Mouse (Mus musculus) forebrain, embryonic 11.5 days (tissue): ENCODE measurements around the gene Ppp1r13b. TPM values are rescaled to one million over a fixed set of nuclear protein-coding genes. Genes with fewer than 3 reads are reported as not detected.

Experiments
- ATAC-seq: fragments of 200-750 bp; cut with Nextera tagmentation; replicated peaks from 2 replicates; pipeline ENCODE4 v1.8.0; 2017; ENCODE audit warnings: moderate TSS enrichment; ENCODE audit not compliant: low FRiP score
- DNase-seq: peaks from one replicate; pipeline ENCODE4 v3.0.0-alpha.2; 2017; ENCODE audit warnings: low spot score
- H3K27ac ChIP-seq: fragments of 300-500 bp; sonication (generic); 2 replicates; pipeline ENCODE4 v1.5.1; 2014; ENCODE audit warnings: low read depth, low read length
- H3K27me3 ChIP-seq: fragments of 300-500 bp; sonication (generic); 2 replicates; pipeline ENCODE4 v1.6.1; 2014; ENCODE audit warnings: mild to moderate bottlenecking, low read length, mixed read lengths; ENCODE audit not compliant: control insufficient read depth, insufficient read depth
- H3K36me3 ChIP-seq: fragments of 300-500 bp; sonication (generic); 2 replicates; pipeline ENCODE4 v1.6.1; 2014; ENCODE audit warnings: mild to moderate bottlenecking, low read length, moderate library complexity, mixed read lengths; ENCODE audit not compliant: control insufficient read depth, insufficient read depth
- H3K4me1 ChIP-seq: fragments of 300-500 bp; sonication (generic); replicated peaks from 2 replicates; pipeline ENCODE4 v1.6.1; 2014; ENCODE audit warnings: low read length, mixed read lengths; ENCODE audit not compliant: control insufficient read depth, insufficient read depth
- H3K4me2 ChIP-seq: fragments of 300-500 bp; sonication (generic); 2 replicates; pipeline ENCODE4 v1.6.1; 2014; ENCODE audit warnings: low read depth, mild to moderate bottlenecking, low read length, moderate library complexity, mixed read lengths; ENCODE audit not compliant: severe bottlenecking
- H3K4me3 ChIP-seq: fragments of 300-500 bp; sonication (generic); 2 replicates; pipeline ENCODE4 v1.5.1; 2014; ENCODE audit warnings: low read depth, low read length
- H3K9ac ChIP-seq: fragments of 300-500 bp; sonication (generic); 2 replicates; pipeline ENCODE4 v1.6.1; 2014; ENCODE audit warnings: low read length
- H3K9me3 ChIP-seq: fragments of 300-500 bp; sonication (generic); 2 replicates; pipeline ENCODE4 v1.6.1; 2016; ENCODE audit warnings: low read length, mixed read lengths; ENCODE audit not compliant: control insufficient read depth
- WGBS: fragments of 180-500 bp; shearing (Covaris S2); extraction: QIAGEN DNeasy Blood & Tissue Kit; methylation state at CpG from one replicate; pipeline ENCODE4 v1.1.7; 2014; 5-methylcytosine and 5-hydroxymethylcytosine counted together
- polyA plus RNA-seq: library from polyadenylated mRNA; unstranded; fragments of >200 nt; fragmentation: Nextera tagmentation; extraction: Ambion mirVana; gene quantifications from 2 replicates; pipeline ENCODE4 v1.2.1, GENCODE M21; 2014

The Ppp1r13b gene
- polyA plus RNA-seq, 1 experiment from 2014 or later, result 6.3 TPM

DNA sequence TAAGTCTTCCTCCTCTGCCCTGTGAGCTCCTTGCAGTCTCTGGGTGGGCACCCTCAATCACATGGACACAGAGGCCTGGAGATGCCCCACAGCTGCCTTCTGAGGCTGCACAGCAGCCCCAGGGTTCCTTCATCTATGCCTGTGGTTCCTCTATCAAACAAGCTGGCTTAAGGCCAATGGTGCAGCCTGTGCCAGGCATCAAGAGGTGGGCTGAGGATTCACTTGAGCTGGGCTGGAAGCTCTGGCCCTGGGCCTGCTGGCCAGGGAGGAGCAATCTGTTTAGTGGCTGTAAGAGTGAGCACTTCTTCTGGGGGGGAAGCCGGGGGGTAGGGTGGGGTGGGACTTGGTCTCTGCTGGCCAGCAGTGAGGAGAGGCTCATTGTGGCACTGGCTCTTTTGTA is 19.4 kb upstream of the Ppp1r13b start:
- no peaks in the 10 kb centered on the region for H3K27me3 ChIP-seq
- WGBS, result 92% methylated on average over 1 of the region's 1 CpGs
- H3K27ac ChIP-seq, result no peak overlapping the region
- H3K9me3 ChIP-seq, result no peaks in the 10 kb centered on the region
- H3K4me2 ChIP-seq, result no peak overlapping the region
- no peak overlapping the region for H3K4me3 ChIP-seq
- H3K9ac ChIP-seq, result no peak overlapping the region
- no peak for ATAC-seq
- H3K4me1 ChIP-seq, result no peaks in the 10 kb centered on the region
- H3K36me3 ChIP-seq, result no peaks in the 10 kb centered on the region
- DNase-seq, result no peak

DNA sequence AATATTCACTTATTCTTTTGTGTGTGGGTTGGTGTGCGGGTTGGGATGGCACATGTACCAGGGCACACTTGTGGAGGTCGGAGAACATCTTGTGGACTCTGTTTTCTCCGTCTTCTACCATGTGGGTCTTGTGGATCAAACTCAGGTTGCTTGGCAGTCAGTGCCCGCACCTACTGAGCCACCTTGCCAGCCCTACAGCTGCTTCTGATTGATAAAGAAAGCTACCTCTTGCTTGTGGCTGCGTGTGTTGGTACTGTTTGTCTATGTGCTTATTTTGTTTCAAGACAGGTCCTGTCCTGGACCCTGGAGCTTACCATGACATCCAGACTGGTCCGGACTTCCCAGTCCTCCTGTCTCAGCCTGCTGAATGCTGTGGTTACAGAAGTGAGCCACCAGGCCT is 15.2 kb upstream of the Ppp1r13b start:
- no peaks in the 10 kb centered on the region for H3K27me3 ChIP-seq
- no peak for DNase-seq

DNA sequence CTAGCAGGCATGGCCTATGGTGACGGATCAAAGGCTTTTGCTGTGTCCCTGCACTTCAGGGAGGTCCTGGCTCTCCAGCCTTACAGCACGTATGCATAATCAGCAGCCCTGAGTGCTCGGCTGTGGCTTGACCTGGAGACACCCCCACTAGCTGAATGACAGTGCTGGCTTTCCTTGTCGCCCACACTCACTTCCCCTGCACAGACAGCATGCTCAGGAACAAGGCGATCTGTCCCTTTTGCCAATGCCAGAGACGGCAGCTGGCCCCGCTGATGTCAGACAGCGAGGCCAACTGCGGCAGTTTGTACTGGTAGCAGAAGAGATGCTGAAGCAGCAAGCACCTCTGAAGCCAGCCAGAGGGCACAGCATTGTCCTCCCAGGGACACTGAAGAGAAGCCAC is 12.1 kb upstream of the Ppp1r13b start:
- no peak overlapping the region for H3K4me3 ChIP-seq
- no peaks in the 10 kb centered on the region for H3K36me3 ChIP-seq
- ATAC-seq, result no peak
- DNase-seq, result no peak
- no peak overlapping the region for H3K9ac ChIP-seq
- H3K4me2 ChIP-seq, result no peak overlapping the region
- no peaks in the 10 kb centered on the region for H3K4me1 ChIP-seq
- H3K27me3 ChIP-seq, result no peaks in the 10 kb centered on the region
- no peak overlapping the region for H3K27ac ChIP-seq
- 71% methylated on average over 9 of the region's 9 CpGs for WGBS
- no peaks in the 10 kb centered on the region for H3K9me3 ChIP-seq

More for the DNA sequence above, 15.2 kb upstream of the Ppp1r13b start:
- no peak for ATAC-seq
- Histone ChIP-seq H3K27ac (no peak overlapping the region), H3K9me3 (no peaks in the 10 kb centered on the region), H3K9ac (no peak overlapping the region), H3K36me3 (no peaks in the 10 kb centered on the region), H3K4me1 (no peaks in the 10 kb centered on the region), H3K4me2 (no peak overlapping the region), H3K4me3 (no peak overlapping the region)
- WGBS, result 85% methylated on average over 6 of the region's 6 CpGs

DNA sequence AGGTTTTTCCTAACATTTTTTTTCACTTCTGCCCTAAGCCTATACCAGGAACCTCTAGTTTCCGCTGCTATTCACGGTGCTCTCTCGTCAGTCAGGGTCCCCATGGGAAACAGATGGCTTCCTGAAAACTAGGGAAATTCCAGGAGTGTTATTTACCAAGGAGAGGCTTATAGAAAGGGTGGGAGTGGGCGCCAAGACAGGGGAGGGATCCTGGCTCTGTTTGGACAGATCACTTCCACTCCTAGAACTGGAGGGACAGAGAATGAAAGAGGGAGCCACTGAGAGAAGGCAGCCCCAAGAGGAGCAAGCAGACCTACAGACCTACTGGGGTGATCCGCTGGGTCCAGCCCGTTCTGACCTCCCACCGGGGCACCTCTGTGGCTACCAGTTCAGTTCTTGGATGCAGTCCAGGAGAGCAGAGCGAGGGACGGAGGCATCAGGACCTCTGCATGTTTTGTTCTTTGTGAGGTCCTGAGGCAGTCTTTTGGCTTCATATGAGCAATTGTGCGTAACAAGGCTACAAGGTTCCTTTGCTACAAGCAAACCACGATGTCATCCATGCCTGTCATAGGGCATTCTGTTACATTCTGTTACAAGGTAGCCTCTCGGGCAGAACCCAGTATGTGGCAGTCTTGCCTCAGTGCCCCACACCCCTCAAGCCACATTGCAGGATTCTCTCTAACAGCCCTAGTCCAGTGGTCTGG is 8.8 kb upstream of the Ppp1r13b start:
- Histone ChIP-seq H3K27me3 (no peaks in the 10 kb centered on the region), H3K9ac (no peak overlapping the region), H3K36me3 (no peaks in the 10 kb centered on the region), H3K27ac (no peak overlapping the region), H3K4me2 (no peak overlapping the region), H3K4me3 (no peak overlapping the region), H3K4me1 (no peaks in the 10 kb centered on the region), H3K9me3 (no peaks in the 10 kb centered on the region)
- DNase-seq (no peak), ATAC-seq (no peak)
- 71% methylated on average over 12 of the region's 12 CpGs for WGBS

DNA sequence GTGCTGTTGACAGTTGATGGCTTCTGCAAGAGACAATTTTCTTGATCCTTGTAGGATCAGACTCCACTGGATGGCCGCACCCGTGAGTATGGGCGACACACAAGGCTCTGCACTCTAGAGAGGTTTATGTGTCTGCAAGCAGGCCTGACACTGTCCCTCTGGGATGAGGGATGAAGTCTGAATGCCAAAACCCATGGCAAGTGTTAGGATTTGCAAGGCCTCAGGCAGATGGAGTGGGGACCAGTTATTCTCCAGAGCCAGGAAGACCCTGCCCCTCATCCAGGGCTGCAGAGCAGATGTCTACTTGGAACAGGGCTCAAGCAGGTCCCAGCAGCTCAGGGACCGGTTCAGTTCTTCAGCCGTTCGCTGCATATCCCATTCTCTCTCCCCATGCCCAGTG is 7.9 kb upstream of the Ppp1r13b start:
- Histone ChIP-seq H3K4me1 (no peaks in the 10 kb centered on the region), H3K36me3 (no peaks in the 10 kb centered on the region), H3K4me2 (no peak overlapping the region), H3K9ac (no peak overlapping the region), H3K27ac (no peak overlapping the region), H3K4me3 (no peak overlapping the region), H3K27me3 (no peaks in the 10 kb centered on the region), H3K9me3 (no peaks in the 10 kb centered on the region)
- WGBS, result 89% methylated on average over 6 of the region's 6 CpGs
- DNase-seq, result no peak
- ATAC-seq, result no peak

DNA sequence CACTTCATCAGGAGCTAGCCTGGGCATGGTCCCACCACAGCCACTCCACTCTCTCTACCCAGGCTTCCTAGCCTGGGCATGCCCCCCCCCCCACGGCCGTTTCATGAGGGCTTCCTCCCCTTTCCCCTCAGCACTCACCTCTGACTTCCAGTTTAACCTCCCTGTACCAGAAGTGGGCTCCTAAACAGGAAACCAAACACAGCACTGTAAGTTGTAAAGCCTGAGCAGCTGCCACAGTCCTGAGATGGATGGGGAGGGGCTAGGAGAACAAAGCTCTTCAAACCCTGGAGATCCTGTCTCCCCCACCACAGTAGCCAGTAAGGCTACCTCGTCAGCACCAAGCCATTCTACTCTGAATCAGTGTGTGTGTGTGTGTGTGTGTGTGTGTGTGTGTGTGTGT is 6.1 kb upstream of the Ppp1r13b start:
- 37% methylated on average over 3 of the region's 3 CpGs for WGBS
- no peak overlapping the region for H3K4me3 ChIP-seq
- no peak for ATAC-seq
- H3K4me1 ChIP-seq, result no peaks in the 10 kb centered on the region
- H3K27me3 ChIP-seq, result peaks cover 7% of the 10 kb centered on the region
- H3K4me2 ChIP-seq, result no peak overlapping the region
- no peaks in the 10 kb centered on the region for H3K36me3 ChIP-seq
- no peak for DNase-seq
- H3K9ac ChIP-seq, result no peak overlapping the region
- no peak overlapping the region for H3K27ac ChIP-seq
- H3K9me3 ChIP-seq, result no peaks in the 10 kb centered on the region

DNA sequence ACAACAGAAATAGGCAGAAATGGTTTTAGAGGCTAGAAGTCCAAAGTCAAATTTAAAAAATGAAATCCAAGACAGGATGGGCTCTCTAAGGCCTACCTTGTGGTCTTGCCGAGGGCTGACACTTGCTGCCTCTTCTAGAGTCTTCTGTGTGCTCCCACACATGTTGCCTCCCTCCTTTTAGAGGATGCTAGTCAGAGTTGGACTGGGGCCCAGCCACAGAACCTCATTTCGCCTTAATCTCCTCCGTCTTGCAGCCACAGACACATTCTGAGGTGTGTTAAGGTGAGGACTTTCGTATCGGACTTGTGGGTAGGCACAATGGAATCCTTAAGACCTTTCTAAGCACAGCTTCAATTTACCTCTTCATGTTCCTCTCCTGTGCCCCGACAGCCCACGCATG is 4.9 kb upstream of the Ppp1r13b start:
- Histone ChIP-seq H3K9me3 (no peaks in the 10 kb centered on the region), H3K9ac (no peak overlapping the region), H3K27me3 (peaks cover 15% of the 10 kb centered on the region), H3K27ac (no peak overlapping the region), H3K4me3 (no peak overlapping the region), H3K36me3 (no peaks in the 10 kb centered on the region), H3K4me2 (no peak overlapping the region), H3K4me1 (no peaks in the 10 kb centered on the region)
- DNase-seq, result no peak
- ATAC-seq, result no peak
- 89% methylated on average over 7 of the region's 7 CpGs for WGBS

DNA sequence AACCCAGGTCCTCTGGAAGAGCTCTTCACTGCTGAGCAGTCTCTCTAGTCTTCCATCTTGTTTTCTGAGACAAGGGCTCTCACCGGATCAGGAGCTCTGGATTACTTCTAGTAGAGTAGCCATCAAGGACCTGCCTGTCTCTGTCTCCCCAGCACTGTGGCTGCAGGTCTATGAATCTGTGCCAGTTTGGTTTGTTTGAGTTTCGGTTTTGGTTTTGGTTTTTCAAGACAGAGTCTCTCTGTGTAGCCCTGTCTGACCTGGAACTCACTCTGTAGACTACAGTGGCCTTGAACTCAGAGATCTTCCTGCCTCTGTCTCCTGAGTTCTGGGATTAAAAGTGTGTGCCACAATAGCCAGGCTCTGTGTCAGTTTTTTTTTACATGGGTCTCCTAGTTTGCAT is 3.9 kb upstream of the Ppp1r13b start:
- Histone ChIP-seq H3K9ac (no peak overlapping the region), H3K36me3 (no peaks in the 10 kb centered on the region), H3K4me1 (peaks cover 2% of the 10 kb centered on the region; the same call in 1 of the 2 replicates), H3K9me3 (no peaks in the 10 kb centered on the region), H3K27me3 (peaks cover 17% of the 10 kb centered on the region), H3K4me3 (no peak overlapping the region), H3K27ac (no peak overlapping the region), H3K4me2 (no peak overlapping the region)
- ATAC-seq, result no peak
- WGBS, result 83% methylated on average over 2 of the region's 2 CpGs
- DNase-seq, result no peak

DNA sequence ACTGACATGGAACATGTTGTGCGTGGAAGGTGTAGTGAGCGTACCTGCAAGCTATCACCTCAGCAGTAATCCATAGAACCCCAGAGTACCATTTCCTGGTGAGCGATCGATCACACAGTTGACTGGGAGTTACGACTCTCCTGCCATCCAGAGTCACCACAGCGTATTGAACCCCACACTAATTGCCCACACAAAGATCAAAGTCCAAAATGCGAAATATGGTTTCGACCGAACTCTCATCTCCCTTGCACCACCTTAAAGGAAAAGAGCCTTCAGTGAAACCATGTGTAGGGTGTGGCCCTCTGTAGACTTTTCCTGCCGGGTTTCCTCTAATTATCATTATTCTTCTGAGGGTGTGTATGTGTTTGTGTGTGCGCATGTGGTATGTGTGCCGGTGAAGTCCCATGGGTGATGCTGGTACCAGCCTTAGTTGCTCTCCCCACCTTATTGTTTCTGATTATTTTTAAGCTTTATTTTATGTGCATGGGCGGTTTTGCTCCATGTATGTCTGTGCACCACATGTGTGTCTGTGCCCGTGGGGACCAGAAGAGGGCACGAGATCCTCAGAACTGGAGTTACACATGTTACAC is 3.4 kb upstream of the Ppp1r13b start:
- no peak for DNase-seq
- H3K4me1 ChIP-seq, result peaks cover 2% of the 10 kb centered on the region; the same call in 1 of the 2 replicates
- no peak overlapping the region for H3K27ac ChIP-seq
- peaks cover 17% of the 10 kb centered on the region for H3K27me3 ChIP-seq
- H3K4me3 ChIP-seq, result no peak overlapping the region
- ATAC-seq, result no peak
- WGBS, result 90% methylated on average over 15 of the region's 15 CpGs
- no peaks in the 10 kb centered on the region for H3K36me3 ChIP-seq
- H3K9ac ChIP-seq, result no peak overlapping the region
- no peaks in the 10 kb centered on the region for H3K9me3 ChIP-seq
- H3K4me2 ChIP-seq, result no peak overlapping the region
